Mouse (Mus musculus): Measurements from ENCODE around the gene Ctsl.

Gene Ctsl

DNA sequence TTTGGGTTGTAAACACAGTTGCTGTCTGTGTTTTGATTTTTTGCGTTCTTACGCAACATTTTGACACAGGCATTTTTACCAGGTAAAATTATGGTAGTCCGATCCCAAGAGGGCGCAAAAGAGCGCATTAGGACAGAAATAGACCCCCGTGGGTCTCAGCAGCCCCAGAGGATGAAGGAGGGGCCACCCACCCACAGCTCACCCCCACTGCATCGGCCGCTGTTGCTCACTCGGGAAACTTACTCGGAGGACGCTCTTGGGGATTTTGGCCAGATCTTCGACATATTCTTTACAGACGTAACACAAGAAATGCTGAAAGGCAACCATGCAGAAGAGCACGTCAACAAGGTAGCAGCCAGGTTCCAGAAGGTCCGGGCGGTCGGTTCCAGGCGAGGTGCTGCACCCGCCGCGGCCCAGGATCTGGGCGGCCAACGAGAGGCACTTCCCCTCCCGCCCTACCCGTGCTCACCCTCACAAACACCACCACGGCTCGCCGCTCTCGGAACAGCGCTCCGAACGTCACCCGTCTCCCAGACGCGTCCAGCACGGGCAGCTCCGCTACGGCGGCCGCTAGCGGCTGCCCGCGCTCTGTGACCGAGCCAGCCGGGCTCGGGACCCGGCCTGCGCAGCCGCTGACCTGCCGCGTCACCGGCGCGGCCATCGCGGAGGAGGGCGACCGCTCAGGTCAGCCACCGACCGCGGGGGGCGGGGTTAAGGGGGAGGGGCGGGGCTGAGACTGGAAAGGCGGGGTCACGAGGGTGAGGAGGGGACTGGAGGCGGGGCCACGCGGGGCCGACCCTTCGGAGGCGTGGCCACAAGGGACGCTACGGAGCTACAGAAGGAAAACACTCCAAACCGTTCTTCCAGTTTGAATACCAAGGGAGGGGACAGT is 58.4 kb downstream of the Ctsl start, which contains the start of gene Aaed1:
Aaed1 (minus strand) TSS at position 687 of the 892 bp plus-strand sequence.
- DNase-seq (ENCODE audit: low spot score) = peak; percentile 94

DNA sequence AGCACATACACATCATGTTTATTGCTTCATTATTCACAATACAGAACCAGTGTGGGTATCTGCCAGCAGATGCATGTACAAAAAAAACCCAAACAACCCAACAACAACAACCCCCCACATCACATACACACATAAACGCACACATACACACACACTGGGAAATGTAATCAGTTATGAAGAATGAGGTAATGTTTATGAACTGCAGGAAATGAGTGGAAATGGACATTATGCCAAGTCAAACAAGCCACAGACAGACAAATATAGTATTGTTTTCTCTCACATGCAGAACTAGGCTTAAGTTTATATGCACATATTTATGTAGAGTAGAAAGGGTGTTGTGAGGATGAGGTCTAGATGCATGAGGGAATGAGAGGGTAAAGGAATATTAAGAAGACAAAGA is 59.4 kb downstream of the Ctsl start:
- DNase-seq (ENCODE audit: low spot score) = no peak

DNA sequence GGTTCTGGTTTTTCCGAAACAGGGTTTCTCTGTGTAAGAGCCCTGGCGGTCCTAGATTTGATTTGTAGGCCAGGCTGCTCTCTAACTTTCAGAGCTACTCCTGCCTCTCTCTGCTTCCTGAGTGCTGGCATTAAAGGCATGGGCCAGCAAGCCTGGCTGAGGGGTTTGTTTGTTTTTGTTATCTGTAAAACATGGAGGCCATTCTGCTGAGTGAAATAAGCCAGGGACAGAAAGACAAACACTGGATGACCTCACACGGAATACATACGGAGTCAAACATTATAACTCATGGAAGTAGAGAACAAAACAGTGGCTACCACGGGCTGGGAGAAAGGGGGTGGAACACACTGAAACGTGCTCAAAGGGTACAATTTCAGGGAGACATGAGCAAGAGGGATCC is 60.1 kb downstream of the Ctsl start:
- DNase-seq (ENCODE audit: low spot score) = no peak

DNA sequence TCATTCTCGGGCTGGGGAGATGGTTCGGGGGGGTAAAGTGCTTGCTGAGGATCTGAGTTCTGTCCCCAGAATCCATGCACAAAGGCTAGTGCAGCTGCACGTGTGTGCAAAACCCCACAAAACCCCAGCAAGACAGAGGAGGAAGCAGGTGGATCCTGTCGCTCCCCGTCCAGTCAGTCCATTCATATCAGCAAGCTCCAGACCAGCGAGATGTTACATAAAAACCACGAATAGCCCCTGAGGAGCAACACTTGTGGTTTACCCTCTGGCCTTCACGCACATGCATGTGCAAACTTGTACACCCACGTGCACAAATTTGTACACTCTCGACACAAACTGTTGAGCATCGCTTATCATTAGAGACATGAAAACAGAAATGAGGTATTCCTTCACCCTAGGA is 60.8 kb downstream of the Ctsl start:
- no peak for DNase-seq (ENCODE audit: low spot score)

Data from urinary bladder, postnatal 14 days (tissue).